Mouse (Mus musculus) cerebellum, postnatal 4 days (tissue): ENCODE results near the gene Ptrh2.

Source experiments
- DNase-seq, 2 experiments: peaks; one replicate each; pipeline ENCODE4 v3.0.0; 2022; ENCODE audit warnings: low spot score in 2 of 2, mixed read lengths in 1 of 2

The Ptrh2 gene

DNA sequence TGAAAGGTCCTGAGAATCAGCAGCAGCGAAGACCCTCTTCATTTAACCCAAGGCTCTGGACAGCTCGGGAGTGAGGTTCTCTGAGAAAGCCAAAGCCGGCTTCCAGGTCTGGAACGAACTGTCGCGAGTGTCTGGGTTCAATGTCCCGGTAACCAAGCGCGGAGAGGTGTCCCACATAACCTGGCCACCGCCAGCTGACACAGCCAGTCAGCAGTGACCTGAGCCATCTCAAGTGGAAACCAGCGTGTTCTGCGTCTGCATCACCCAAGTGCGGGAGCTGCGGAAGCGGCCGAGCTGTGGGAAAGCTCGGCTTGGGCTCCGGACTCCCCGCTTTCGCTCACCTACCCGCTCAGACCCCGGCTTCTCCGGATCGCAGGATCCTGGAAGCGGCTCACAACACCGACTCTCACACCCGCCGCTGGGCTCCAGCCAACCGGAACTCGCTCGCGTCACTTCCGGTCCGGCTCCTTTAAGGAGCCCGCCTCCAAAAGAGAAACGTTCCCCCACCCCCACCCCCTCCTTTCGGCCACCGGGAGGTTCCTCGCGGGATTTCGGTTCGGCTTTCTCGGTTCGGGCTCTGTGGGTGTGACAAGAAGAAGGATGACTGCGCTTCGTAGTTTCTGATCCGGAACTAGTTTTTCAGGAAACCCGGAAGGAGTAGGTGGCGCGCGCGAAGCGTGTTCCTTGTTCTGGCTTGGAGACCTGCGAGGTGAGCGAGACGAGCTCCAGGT lies at the start of gene Ptrh2, which contains the start of gene Vmp1:
TSS of gene Ptrh2 (plus strand) at position 591 of the 731 bp plus-strand sequence.
TSS of gene Vmp1 (minus strand) at position 442 of the 731 bp plus-strand sequence.
- DNase-seq = peak; percentile 89 to 97

- DNase-seq = no peak
Observed at GRCm38 (mm10) chr11:86634396-86634795, 49.4 kb upstream of the Ptrh2 start.

GRCm38 (mm10) chr11:86637697-86638096 lies 46.1 kb upstream of the Ptrh2 start:
- no peak for DNase-seq

GRCm38 (mm10) chr11:86641714-86642113 lies 42.1 kb upstream of the Ptrh2 start:
- no peak for DNase-seq

DNA sequence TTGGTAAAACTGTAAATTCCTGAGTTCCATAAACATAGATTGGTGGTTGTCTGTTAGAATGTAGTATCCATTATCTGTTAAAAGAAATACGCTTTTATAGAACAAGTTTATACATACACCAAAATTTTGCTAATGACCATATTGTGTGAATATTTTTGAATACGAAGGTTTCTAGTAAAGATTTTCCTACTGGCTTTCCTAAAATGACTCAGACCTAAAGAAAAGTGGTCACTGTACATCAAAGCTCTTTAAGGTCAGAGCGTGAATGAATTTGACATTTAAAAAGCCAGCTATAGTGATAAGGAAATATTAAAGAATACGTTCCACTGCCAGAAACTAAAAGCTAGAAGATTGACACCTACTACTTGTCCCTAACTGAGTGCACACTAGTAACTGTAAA lies 39.2 kb upstream of the Ptrh2 start:
- DNase-seq = no peak

DNA sequence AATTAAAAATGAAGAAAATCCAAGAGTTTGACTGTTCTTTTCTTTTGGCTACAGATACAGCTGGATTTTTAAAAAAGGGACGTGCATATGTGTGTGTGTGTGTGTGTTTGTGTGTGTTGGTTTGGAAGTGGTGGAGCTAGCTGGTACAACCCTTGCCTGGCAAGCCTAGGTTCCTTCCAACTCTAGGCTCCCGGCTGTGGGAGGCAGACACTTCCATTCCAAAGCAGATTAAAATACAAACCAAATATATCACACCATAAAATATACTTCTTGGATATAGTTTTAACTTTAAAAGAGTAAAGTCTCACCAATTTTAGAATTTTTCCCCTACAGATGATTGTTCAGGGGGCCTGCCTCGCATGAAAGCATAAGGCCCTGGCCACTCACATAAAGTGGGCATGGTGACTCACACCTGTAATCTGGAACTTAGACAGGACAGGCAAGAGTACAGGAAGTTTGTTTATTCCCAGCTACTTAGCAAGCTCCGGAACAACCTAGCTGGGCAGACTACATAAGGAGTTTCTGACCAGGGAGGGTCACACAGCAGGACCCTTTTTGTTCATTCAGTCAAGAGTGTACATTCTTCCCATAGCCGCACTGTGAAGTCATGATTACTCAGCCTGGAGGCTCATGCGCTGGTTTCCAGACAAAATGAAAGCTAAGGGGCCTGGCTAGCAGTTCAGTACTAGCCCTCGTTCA lies 37.5 kb upstream of the Ptrh2 start:
- DNase-seq = no peak

DNA sequence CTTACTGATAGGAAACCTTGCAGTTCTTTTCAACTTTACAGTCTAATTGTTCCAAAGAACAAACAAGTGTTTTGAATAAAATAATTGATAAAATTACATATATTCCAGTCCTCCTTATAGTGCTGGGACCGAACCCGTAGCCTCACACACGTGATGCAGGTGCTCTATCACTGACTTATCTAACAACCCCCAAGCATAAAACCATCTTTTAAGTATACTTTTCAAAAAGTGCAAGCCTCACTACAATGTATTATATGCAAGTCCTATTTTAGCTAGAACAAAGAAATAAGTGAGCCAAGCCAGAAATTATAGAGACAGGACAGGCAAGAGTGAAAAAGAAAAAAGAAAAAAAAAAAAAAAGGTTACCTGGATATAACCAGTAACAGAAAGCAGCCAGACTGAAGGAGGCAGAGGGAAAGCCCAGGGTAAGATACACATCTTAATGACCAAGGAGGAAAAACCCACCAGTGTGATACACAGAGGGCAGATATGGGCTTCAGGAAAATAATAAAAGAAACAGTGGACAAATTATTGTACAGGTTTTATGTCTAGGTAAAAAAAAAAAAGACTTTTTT lies 36.8 kb upstream of the Ptrh2 start:
- no peak for DNase-seq

DNA sequence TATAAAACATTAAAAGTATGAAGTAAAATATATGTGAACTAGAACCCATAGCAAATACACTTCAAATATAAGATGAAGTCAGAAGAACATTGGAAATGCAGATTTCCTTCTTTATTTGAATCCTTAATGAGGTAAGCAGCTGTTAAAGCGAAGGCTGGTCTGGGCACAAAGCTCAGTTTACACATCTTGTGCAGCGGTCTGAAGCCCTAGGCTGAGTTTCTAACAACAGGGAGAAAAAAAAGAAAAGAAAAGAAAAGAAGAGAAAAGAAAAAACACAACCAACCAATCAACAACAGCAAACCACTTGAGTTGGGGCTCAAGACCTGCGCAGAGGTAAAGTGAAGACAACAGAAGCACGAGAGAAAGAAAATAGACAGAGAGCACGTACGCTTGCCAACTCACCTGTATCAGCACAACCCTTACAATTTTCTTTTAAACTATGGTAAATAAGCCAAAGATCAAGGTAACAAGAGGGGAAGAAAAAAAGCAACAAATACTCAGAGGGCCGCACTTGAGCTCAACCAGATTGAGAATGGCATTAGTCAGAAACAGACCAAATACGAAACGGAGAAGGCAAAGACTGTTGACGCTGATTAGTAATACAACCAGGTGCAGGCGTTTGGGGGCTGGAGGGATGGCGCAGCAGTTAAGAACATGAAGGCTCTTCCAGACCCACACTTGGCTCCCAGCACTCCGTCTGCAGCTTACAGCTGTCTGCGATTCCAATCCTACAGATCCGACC lies 35.9 kb upstream of the Ptrh2 start:
- DNase-seq = no peak

GRCm38 (mm10) chr11:86649542-86649941 lies 34.2 kb upstream of the Ptrh2 start:
- DNase-seq = no peak

- no peak for DNase-seq
Observed at GRCm38 (mm10) chr11:86650676-86651075, 33.1 kb upstream of the Ptrh2 start.

GRCm38 (mm10) chr11:86652578-86652979 lies 31.2 kb upstream of the Ptrh2 start:
- no peak for DNase-seq

GRCm38 (mm10) chr11:86653446-86653845 lies 30.3 kb upstream of the Ptrh2 start:
- peak in 1 of 2 experiments; percentile 40 for DNase-seq

GRCm38 (mm10) chr11:86654096-86654495 lies 29.7 kb upstream of the Ptrh2 start:
- DNase-seq = no peak

DNA sequence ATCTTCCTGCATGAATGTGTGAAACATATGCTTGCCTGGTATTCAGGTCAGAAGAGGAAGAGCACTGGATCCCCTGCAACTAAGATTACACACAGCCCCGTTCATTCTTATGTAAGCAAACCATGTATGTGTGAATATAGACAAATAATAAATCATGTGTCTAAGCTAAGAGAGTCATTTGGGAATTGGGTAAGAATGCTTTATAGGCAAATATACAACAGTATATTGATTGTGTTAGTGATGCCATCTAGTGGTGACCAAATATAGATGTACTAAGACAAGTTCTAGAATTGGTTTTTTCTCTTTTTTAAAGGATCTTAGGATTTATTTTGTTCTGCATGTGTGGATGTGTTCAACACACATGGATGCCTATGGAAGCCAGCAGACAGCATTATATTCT lies 28.1 kb upstream of the Ptrh2 start:
- no peak for DNase-seq

GRCm38 (mm10) chr11:86656849-86657567 lies 26.8 kb upstream of the Ptrh2 start:
- DNase-seq = no peak

DNA sequence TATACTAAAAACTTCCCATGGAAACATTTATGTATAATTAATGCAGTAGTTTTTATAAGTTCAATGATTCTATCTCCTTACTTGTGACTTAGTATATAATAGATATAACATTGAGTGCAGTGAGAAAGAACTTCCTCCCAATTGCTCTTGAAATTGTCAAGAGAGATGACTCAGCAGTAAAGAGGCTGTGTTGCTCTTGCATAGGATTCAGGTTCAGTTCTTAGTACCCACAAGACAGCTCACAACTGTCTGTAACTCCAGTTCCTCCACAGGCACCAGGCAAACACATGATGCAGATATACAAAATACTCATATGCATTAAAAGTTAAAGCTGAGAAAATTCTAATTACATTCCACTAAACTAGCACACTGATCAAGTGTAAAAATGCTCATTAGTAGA lies 25.9 kb upstream of the Ptrh2 start:
- DNase-seq = no peak

DNA sequence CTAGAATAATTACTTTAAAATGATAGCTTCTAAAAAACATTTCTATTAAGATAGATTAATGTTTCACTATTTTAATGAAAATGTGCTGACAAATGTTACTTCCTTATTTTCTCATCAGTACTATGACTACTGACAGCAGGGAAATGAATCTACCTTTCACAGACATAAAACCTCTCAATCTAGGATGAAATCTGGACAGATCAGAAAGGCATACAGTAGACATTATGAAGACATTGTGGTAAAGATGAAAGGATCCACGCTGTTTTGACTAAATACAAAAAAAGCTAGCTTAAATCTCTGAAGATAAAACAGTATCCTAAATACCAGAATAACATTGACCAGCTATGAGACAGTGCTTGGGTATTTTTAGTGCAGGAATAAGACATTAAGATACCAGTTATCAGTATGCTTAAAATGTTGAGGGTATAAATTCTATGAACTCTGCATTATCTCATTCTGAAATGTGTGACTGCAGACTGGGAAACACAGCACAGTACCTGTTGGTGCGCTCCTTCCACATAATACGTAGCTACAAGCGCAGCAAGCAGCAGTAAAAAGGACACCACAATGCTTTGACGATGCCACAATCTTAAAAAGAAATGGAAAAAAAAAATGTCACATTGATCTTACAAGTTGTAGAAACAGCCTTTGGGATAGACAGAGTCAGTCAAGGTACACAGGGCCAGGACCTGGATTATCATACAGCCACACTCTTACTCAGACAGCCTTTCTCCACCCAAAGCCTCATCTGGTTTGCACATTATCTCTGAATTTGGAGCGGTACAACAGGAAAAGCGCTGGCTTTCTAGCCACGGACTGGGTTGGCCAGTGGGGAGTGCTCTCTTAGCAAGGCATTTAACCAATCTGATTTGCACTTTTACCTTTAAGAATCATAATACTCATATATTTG lies 20.5 kb upstream of the Ptrh2 start:
- DNase-seq = no peak

- no peak for DNase-seq
Observed at GRCm38 (mm10) chr11:86663977-86664376, 19.8 kb upstream of the Ptrh2 start.

DNA sequence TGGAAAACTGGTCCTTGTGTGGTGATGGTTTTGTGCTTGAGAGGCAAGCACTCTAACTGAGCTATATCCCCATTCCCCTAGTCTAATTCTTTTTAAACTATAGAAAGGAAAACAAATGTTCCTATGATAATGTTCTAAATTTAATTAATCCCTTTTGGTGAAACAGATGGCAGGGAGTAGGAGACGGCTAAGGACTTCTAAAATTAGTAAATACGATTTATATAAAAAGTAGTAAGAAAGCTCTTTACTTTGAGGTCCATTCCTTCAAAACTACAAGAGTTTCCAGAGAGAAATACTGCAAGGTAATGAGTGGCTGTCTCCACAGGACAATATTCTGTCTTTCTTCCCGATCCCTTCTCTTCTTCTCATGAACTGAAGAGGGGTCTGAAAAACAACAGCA lies 19.4 kb upstream of the Ptrh2 start:
- DNase-seq = no peak

- DNase-seq = no peak
Observed at GRCm38 (mm10) chr11:86667553-86667952, 16.2 kb upstream of the Ptrh2 start.
